Mouse (Mus musculus) testis, adult 2 months (tissue): ENCODE measurements around the gene Cmc2.

Source experiments
- CTCF ChIP-seq: fragments of 200-500 bp; IDR thresholded peaks from 2 replicates; pipeline ENCODE4 v1.5.1; 2012; ENCODE audit warnings: low read depth, mild to moderate bottlenecking, inconsistent platforms, low read length, moderate library complexity; ENCODE audit not compliant: control insufficient read depth, insufficient read depth, insufficient replicate concordance
- POLR2A ChIP-seq: fragments of 200-500 bp; IDR thresholded peaks from 2 replicates; pipeline ENCODE4 v1.6.1; 2012; ENCODE audit warnings: low read depth, mild to moderate bottlenecking, inconsistent platforms, low read length, moderate library complexity; ENCODE audit not compliant: control insufficient read depth

DNA sequence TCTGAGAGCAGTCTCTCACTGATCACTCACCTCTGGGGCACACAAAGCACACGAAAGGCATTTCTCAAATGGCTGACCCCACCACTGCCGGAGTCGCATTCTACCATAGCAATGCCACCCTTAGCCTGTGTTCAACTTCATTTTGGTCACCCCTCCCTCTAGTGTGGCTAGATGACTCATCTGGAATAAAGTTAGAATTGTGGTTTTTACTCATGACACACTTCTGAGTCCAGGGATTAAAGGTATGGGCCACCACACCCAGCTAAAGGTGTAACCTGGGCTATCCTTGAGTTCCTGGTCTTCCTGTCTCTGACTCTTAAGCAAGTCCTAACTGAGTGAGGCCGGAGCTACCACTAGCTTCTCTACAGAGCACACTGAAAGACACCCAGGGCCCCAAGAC, 15.4 kb downstream of the Cmc2 start:
- no peak for TF ChIP-seq POLR2A
- no peak for TF ChIP-seq CTCF
